Mouse (Mus musculus) limb, embryonic 12.5 days (tissue): Measurements from ENCODE around the gene Psmb10. TPM values are rescaled to one million over a fixed set of nuclear protein-coding genes. Genes with fewer than 3 reads are reported as not detected.

Experiments
- ATAC-seq: fragments of 200-750 bp; cut with Nextera tagmentation; 2 replicates; pipeline ENCODE4 v1.8.0; 2017; ENCODE audit warnings: low read depth, moderate TSS enrichment; ENCODE audit not compliant: insufficient number of reproducible peaks, insufficient read depth, low FRiP score, low TSS enrichment
- H3K27ac ChIP-seq: fragments of 300-500 bp; sonication (generic); 2 replicates; pipeline ENCODE4 v1.5.1; 2016; ENCODE audit warnings: mild to moderate bottlenecking, moderate library complexity
- H3K27me3 ChIP-seq: fragments of 300-500 bp; sonication (generic); 2 replicates; pipeline ENCODE4 v1.6.1; 2016; ENCODE audit warnings: mild to moderate bottlenecking, moderate library complexity
- H3K36me3 ChIP-seq: fragments of 300-500 bp; sonication (generic); 2 replicates; pipeline ENCODE4 v1.6.1; 2016; ENCODE audit warnings: mild to moderate bottlenecking, moderate library complexity
- H3K4me1 ChIP-seq: fragments of 300-500 bp; sonication (generic); replicated peaks from 2 replicates; pipeline ENCODE4 v1.6.1; 2016
- H3K4me2 ChIP-seq: fragments of 300-500 bp; sonication (generic); 2 replicates; pipeline ENCODE4 v1.6.1; 2016; ENCODE audit warnings: mild to moderate bottlenecking, moderate library complexity
- H3K4me3 ChIP-seq: fragments of 300-500 bp; sonication (generic); replicated peaks from 2 replicates; pipeline ENCODE4 v1.5.1; 2016; ENCODE audit warnings: mild to moderate bottlenecking
- H3K9ac ChIP-seq: fragments of 300-500 bp; sonication (generic); replicated peaks from 2 replicates; pipeline ENCODE4 v1.6.1; 2016; ENCODE audit warnings: mild to moderate bottlenecking, moderate library complexity
- H3K9me3 ChIP-seq: fragments of 300-500 bp; sonication (generic); 2 replicates; pipeline ENCODE4 v1.6.1; 2016; ENCODE audit warnings: mild to moderate bottlenecking, moderate library complexity
- WGBS: fragments of 180-500 bp; shearing (Covaris S2); methylation state at CpG from one replicate; pipeline ENCODE4 v1.1.7; 2016; 5-methylcytosine and 5-hydroxymethylcytosine counted together
- polyA plus RNA-seq: library from polyadenylated mRNA; unstranded; fragments of >200 nt; fragmentation: Nextera tagmentation; extraction: Ambion mirVana; gene quantifications from 2 replicates; pipeline ENCODE4 v1.2.1, GENCODE M21; 2016

The Psmb10 gene
- polyA plus RNA-seq, 1 experiment from 2014 or later: 24.1 TPM

DNA sequence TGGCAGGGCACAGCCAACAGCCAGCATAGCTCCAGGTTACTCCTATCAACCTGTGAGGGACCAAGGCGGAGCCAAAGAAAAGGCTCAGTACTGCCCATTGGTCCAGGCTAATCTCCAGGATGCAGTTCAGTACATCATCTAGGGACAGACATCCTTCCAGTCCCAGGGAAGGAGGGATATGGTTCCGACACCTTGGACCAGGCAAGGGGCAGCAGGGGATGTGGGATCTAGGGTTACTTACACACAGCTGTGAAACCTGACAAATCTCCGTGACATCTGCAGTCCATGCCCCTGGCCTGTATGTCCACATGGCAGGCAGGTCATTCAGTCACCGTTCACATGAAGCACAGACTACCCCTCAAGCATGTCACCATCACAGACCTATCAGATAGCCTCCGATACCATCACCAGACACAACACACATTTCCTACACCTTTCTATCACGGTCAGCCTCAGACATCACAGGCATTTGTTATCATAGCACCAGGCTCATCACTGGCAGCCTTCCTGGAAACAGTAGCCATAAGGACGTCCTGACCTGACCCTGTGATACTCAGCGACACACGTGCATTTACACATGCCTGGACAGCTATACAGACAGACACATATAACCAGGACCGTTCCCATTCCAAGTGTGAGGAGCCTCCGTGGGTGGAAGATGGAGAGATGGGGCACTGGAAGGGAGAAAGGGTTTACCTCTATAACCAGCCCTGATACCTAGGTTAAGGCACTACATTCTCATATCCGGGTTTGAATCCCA, 26.4 kb upstream of the Psmb10 start:
- ATAC-seq: no peak
- Histone ChIP-seq H3K4me3 (peak overlapping the region; percentile 82), H3K9ac (peak overlapping the region; percentile 89), H3K9me3 (no peaks in the 10 kb centered on the region), H3K27ac (peak overlapping the region; percentile 84; the same call in 1 of the 2 replicates), H3K4me2 (peak overlapping the region; percentile 73), H3K4me1 (peaks cover 28% of the 10 kb centered on the region), H3K36me3 (peaks cover 10% of the 10 kb centered on the region), H3K27me3 (no peaks in the 10 kb centered on the region)
- WGBS: 53% methylated on average over 12 of the region's 12 CpGs

DNA sequence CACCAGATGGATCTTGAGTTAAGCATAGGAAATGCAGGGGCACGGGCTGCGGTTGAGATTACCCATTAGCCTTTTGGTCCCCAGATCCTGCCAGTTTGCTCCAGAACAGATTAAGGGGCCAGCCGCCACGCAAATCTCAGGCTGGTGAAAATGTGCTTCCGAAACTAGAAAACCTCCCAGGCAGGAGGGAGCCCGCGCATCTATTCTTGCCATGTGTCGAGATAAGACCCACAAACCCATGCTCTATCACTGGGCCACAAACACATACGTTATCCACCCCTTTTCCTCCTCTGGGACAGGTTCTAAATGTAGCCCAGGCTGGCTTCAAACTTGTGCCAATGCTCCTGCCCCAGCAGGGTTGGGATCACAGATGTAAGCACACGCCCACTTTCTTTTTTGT, 23.3 kb upstream of the Psmb10 start:
- H3K4me3 ChIP-seq: no peak overlapping the region
- H3K27ac ChIP-seq: no peak overlapping the region
- peaks cover 39% of the 10 kb centered on the region for H3K36me3 ChIP-seq
- H3K9me3 ChIP-seq: no peaks in the 10 kb centered on the region
- 87% methylated on average over 10 of the region's 10 CpGs for WGBS
- ATAC-seq: no peak
- peaks cover 21% of the 10 kb centered on the region for H3K4me1 ChIP-seq
- H3K27me3 ChIP-seq: no peaks in the 10 kb centered on the region
- no peak overlapping the region; the same call in 1 of the 2 replicates for H3K9ac ChIP-seq
- no peak overlapping the region for H3K4me2 ChIP-seq

DNA sequence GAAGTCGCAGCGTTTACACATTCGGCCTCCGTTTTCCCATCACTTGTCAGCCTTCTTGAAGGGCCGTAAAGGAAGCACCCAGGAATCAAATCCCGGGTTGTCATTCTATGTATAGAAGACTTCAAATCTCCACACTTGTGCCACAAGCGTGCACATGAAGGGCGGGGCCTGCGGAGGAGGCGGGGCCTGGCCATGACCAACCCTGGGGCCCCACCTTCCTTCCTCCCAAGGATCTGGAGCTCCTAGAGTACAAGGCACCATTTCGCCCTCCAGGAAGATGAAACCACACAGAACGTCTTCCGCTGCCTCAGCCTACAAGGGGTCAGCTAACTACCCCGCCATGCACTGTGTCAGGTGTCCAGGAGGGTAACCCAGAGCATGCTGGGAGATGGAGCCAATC, 22.9 kb upstream of the Psmb10 start:
- peaks cover 18% of the 10 kb centered on the region for H3K4me1 ChIP-seq
- no peak overlapping the region; the same call in 1 of the 2 replicates for H3K9ac ChIP-seq
- no peaks in the 10 kb centered on the region for H3K9me3 ChIP-seq
- WGBS: 77% methylated on average over 14 of the region's 14 CpGs
- H3K27ac ChIP-seq: no peak overlapping the region
- no peak for ATAC-seq
- H3K27me3 ChIP-seq: no peaks in the 10 kb centered on the region
- H3K4me3 ChIP-seq: no peak overlapping the region
- no peak overlapping the region for H3K4me2 ChIP-seq
- peaks cover 43% of the 10 kb centered on the region for H3K36me3 ChIP-seq

DNA sequence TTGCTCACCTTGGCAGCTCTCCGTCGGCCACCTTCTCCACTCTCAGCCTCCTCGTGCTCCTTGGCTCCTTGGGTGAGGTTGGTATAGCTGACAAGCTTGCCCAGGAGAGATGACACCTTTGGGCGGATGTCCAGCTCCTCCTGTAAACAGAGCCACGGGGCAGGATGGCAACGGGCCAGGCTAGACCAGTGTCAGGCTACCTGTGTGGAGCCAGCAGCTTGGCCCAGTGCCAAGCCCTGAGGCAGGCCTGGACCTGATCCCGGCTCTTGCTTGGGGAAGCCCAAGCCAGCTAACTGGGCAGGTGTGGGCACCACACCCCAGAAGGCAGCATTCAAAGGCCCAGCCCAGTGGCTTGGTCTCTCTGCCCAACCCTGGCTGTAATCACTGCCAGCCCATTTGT, 21.1 kb upstream of the Psmb10 start:
- no peak for ATAC-seq
- Histone ChIP-seq H3K9me3 (no peaks in the 10 kb centered on the region), H3K9ac (no peak overlapping the region), H3K27me3 (no peaks in the 10 kb centered on the region), H3K27ac (no peak overlapping the region), H3K4me3 (no peak overlapping the region), H3K4me2 (no peak overlapping the region), H3K36me3 (peaks cover 57% of the 10 kb centered on the region), H3K4me1 (peaks cover 7% of the 10 kb centered on the region)
- WGBS: 88% methylated on average over 7 of the region's 7 CpGs

DNA sequence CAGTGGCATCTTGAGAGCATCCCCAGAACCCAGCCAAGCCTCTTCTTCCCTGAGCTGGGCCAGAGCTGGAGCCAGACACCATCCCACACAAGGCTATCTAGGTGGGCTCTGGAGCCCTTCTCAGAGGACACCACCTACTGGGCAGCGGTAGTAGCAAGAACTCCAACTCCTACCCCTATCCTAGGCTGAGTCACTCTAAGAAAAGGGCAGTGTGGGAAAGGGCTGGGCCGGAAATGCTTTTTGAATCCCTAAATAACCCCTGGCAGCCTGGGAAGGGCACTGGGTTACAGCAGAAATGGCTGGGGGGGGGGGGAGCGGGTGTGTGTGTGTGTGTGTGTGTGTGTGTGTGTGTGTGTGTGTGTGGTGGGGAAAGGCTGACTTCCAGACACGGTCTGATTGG, 19.6 kb upstream of the Psmb10 start:
- Histone ChIP-seq H3K4me2 (no peak overlapping the region), H3K36me3 (peaks cover 73% of the 10 kb centered on the region), H3K4me1 (no peaks in the 10 kb centered on the region), H3K4me3 (no peak overlapping the region), H3K27ac (no peak overlapping the region), H3K9me3 (no peaks in the 10 kb centered on the region), H3K9ac (no peak overlapping the region), H3K27me3 (no peaks in the 10 kb centered on the region)
- 68% methylated on average over 2 of the region's 4 CpGs for WGBS
- ATAC-seq: no peak

DNA sequence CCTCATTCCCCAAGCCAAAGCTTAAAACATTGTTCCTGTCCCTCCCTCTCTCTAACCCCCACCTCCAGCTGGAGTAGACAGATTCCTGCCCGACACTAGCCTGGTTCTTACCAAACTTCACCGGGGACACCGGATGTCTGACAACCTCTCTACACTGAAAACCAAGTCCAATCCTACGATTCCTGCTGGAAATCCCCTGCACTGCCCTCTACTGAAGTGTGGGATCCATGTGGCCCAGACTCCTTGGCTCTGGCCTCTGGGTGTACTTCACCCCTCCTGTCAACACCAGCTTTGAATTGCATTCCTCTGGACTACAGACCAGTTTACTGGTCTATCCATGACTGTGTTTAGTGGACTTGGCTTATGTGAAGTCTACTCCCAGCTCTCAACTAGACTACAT, 18.3 kb upstream of the Psmb10 start:
- no peak for ATAC-seq
- Histone ChIP-seq H3K27me3 (no peaks in the 10 kb centered on the region), H3K4me1 (no peaks in the 10 kb centered on the region), H3K27ac (no peak overlapping the region), H3K9ac (no peak overlapping the region), H3K4me3 (no peak overlapping the region), H3K9me3 (no peaks in the 10 kb centered on the region), H3K36me3 (peaks cover 81% of the 10 kb centered on the region), H3K4me2 (no peak overlapping the region)
- WGBS: 89% methylated on average over 4 of the region's 4 CpGs

DNA sequence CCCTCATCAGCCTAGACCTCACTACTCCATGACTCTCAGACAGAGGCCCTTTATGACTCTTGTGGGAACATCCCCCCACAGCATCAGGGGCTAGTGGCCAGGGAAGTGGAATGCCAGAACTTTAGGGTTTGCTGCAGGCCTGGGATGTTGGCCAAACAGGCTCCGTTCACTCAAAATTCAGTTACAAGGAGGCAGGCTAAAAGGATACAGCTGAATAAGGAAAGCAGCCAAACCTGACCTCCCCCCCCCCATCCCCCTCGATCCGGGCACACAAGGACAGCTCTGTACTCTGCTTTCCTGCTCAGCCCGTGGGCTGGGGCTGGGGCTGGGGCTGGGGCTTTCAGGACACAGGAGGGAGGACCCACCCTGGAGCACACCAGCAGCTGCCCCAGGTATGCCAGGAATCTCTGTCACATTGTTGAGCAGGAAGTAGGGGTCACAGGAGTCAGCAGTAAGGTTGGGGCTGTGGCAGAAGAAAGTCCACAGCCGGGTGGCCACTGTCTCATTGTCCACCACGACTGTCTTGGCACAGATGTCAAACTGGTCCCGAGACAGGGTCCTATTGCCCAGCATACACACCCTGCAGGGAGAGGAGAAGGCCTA, 12.9 kb upstream of the Psmb10 start:
- ATAC-seq: peak; percentile 34; the same call in 1 of the 2 replicates
- Histone ChIP-seq H3K9ac (peak overlapping the region; percentile 32; the same call in 1 of the 2 replicates), H3K4me2 (no peak overlapping the region)

DNA sequence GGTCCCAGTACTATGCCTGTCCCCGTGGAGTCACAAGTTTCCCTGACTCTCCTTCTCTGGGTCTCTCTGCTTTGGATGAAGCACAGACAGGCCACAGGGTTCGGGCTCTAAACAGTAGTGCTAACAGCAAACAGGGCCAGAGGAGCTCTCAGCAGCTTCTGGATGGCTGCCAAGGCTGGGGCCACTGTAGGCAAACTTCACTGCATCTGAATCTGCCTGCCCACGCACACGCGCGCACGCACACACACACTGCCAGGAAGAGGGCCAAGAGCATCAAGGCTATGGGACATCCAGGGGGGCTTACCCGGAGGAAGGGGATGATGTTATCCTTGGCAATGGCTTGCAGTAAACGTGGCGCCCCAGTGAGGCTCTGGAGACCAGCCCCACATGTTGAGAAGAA, 11.1 kb upstream of the Psmb10 start:
- 85% methylated on average over 10 of the region's 10 CpGs for WGBS
- Histone ChIP-seq H3K36me3 (peaks cover 93% of the 10 kb centered on the region), H3K4me2 (no peak overlapping the region), H3K4me3 (no peak overlapping the region), H3K9ac (no peak overlapping the region), H3K4me1 (0 out of 2 replicates have a peak, but pooled peaks cover 9% of the 10 kb centered on the region), H3K27ac (no peak overlapping the region), H3K27me3 (no peaks in the 10 kb centered on the region), H3K9me3 (no peaks in the 10 kb centered on the region)
- no peak for ATAC-seq

More for the DNA sequence above, 12.9 kb upstream of the Psmb10 start:
- H3K27me3 ChIP-seq: no peaks in the 10 kb centered on the region
- 0 out of 2 replicates have a peak, but pooled peaks cover 9% of the 10 kb centered on the region for H3K4me1 ChIP-seq
- no peak overlapping the region for H3K4me3 ChIP-seq
- H3K36me3 ChIP-seq: peaks cover 91% of the 10 kb centered on the region
- H3K9me3 ChIP-seq: no peaks in the 10 kb centered on the region
- peak overlapping the region; percentile 71 for H3K27ac ChIP-seq
- WGBS: 52% methylated on average over 7 of the region's 7 CpGs

DNA sequence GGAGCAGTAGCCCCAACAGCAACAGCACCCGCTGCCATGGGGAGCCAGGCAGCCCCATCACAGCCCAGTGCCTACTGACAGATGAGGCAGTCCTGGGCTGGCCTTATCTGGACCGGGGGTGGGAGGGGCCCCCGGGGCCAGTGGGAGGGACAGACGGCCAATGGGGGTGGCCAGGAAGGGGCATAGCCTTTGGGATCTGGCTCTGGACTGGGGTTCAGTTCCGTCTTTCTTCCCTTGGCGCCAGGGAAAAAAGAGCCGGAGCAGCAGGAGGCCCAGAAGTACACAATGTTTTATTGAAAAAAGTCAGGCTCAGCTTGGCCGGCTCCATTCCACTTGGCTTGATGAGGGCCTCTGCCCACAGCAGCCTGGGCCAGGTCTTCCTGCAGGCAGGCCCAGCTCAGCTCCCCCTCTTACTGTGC, 5.1 kb upstream of the Psmb10 start, which contains the start of gene Lcat:
Lcat (minus strand) TSS at position 62 of the 419 bp plus-strand sequence.
- H3K36me3 ChIP-seq: peaks cover 83% of the 10 kb centered on the region
- no peak for ATAC-seq
- H3K9ac ChIP-seq: no peak within 1 kb of the TSS
- no peak within 1 kb of the TSS for H3K4me3 ChIP-seq
- H3K9me3 ChIP-seq: no peaks in the 10 kb centered on the region
- H3K27me3 ChIP-seq: no peaks in the 10 kb centered on the region
- H3K4me2 ChIP-seq: no peak within 1 kb of the TSS
- peaks cover 4% of the 10 kb centered on the region for H3K4me1 ChIP-seq
- no peak within 1 kb of the TSS for H3K27ac ChIP-seq
- 77% methylated on average over 8 of the region's 8 CpGs for WGBS

DNA sequence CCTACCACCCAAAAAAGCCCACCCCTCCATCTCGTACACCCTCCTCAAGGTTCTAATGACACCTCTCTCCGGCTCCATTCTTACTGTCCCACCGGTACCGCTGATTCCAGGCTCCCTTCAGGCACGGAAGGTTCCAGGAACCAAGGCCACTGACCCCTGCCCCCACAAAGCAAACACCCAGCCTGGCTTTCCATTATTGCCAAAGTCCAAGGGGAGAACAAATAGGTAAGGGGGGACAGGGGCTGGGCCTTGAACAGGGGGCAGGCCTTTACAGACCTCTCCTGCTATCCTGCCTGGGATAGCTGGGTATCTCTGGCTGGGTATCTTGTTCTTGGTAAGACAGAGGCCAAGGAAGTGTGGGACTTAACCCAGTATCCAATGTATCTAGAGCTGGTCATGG, 4.3 kb upstream of the Psmb10 start:
- Histone ChIP-seq H3K9ac (no peak overlapping the region), H3K36me3 (peaks cover 75% of the 10 kb centered on the region)
- 93% methylated on average over 5 of the region's 5 CpGs for WGBS

DNA sequence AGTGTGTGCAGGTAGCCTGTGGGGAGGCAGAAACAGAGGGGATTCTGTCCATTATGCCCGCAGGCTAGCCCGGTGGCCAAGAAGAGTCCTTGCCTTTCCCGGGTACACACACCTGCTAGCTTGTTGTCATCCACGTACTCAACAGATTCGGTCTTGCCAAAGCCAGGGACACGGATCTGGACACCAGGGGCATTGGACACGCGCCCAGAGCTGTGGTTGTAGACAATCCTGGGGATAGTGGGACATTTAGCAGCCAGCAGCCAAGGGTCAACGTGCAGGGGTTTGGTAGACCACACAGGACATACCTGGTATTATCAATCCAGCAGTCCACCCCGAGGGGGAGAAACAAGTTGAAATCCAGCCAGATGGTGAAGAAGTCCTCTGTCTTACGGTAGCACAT, 3.8 kb upstream of the Psmb10 start:
- Histone ChIP-seq H3K4me1 (peaks cover 8% of the 10 kb centered on the region), H3K27ac (no peak overlapping the region), H3K4me3 (no peak overlapping the region), H3K9me3 (no peaks in the 10 kb centered on the region), H3K4me2 (no peak overlapping the region), H3K9ac (no peak overlapping the region), H3K36me3 (peaks cover 70% of the 10 kb centered on the region), H3K27me3 (no peaks in the 10 kb centered on the region)
- ATAC-seq: no peak
- WGBS: 94% methylated on average over 11 of the region's 11 CpGs

More for the DNA sequence above, 4.3 kb upstream of the Psmb10 start:
- Histone ChIP-seq H3K27me3 (no peaks in the 10 kb centered on the region), H3K4me3 (no peak overlapping the region), H3K9me3 (no peaks in the 10 kb centered on the region), H3K27ac (no peak overlapping the region), H3K4me2 (no peak overlapping the region), H3K4me1 (peaks cover 8% of the 10 kb centered on the region)
- no peak for ATAC-seq
